Mouse (Mus musculus): ENCODE results near the gene Trpc4ap. TPM values are rescaled to one million over a fixed set of nuclear protein-coding genes. Genes with fewer than 3 reads are reported as not detected.
"Not testable (repeated sequence)": the region's sequence is repeated elsewhere in the genome, so short reads cannot be mapped to it uniquely, and the experiment has no call there.

Gene Trpc4ap
- polyA plus RNA-seq, 1 experiment from 2014 or later = 138 TPM

DNA sequence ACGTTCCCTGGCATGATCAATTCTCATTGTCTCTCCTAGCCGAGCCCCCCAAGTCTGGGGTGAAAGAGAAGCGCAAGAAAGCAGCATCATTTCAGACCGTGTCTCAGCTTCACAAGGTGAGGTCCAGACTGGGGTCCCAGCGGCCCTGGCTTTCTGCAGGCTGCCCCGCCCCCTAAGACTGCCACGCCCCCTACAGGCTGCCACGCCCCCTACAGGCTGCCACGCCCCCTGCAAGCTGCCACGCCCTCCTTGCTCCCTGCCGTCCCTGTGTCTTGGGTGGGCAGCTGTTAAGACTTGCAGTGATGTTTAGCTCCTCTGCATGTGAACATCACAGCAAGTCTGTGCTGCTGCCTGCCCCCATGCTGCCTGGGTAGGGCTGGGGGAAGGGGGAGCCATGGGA, 69.6 kb downstream of the Trpc4ap start:
- Histone ChIP-seq H3K9me3 (ENCODE audit: control insufficient read depth, low read length) (no peaks in the 10 kb centered on the region), H3K4me3 (ENCODE audit: low read depth, low read length) (no peak overlapping the region), H3K36me3 (ENCODE audit: control insufficient read depth, insufficient read depth, low read length) (no peaks in the 10 kb centered on the region), H3K27me3 (ENCODE audit: control insufficient read depth, insufficient read depth, low read length) (peaks cover 5% of the 10 kb centered on the region), H3K4me1 (ENCODE audit: control insufficient read depth, insufficient read depth, low read length) (no peaks in the 10 kb centered on the region), H3K9ac (ENCODE audit: low read length) (no peak overlapping the region), H3K4me2 (no peak overlapping the region), H3K27ac (ENCODE audit: low read depth, low read length) (no peak overlapping the region)
- ATAC-seq (ENCODE audit: low FRiP score) (no peak), DNase-seq (ENCODE audit: low spot score, missing footprints) (no peak)
- 29% methylated on average over 11 of the region's 11 CpGs for WGBS

DNA sequence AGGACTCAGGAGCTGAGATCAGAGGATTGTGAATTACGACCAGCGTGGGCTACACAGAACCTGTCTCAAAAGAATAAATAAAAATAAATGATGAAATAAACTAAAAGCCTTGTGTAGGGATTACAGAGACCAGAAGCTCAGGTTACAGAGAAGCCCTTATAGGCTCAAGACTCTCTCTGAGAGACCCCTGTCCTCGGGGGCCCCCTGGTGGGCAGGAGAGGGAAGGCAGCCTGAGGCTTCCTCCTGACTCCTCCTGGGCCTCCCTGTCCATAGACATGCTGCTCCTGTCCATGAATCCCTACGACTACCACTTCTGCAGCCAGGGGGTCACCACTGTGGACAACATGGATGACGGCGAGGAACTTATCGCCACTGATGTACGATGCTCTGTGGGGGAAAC, 72.4 kb downstream of the Trpc4ap start:
- H3K36me3 ChIP-seq (ENCODE audit: control insufficient read depth, insufficient read depth, low read length) = no peaks in the 10 kb centered on the region
- no peak overlapping the region for H3K4me2 ChIP-seq
- H3K27ac ChIP-seq (ENCODE audit: low read depth, low read length) = no peak overlapping the region
- H3K9me3 ChIP-seq (ENCODE audit: control insufficient read depth, low read length) = no peaks in the 10 kb centered on the region
- H3K4me1 ChIP-seq (ENCODE audit: control insufficient read depth, insufficient read depth, low read length) = no peaks in the 10 kb centered on the region
- 18% methylated on average over 8 of the region's 8 CpGs for WGBS
- H3K27me3 ChIP-seq (ENCODE audit: control insufficient read depth, insufficient read depth, low read length) = no peaks in the 10 kb centered on the region
- no peak overlapping the region for H3K9ac ChIP-seq (ENCODE audit: low read length)
- peak; percentile 99 for DNase-seq (ENCODE audit: low spot score, missing footprints)
- peak; percentile 80 for ATAC-seq (ENCODE audit: low FRiP score)
- H3K4me3 ChIP-seq (ENCODE audit: low read depth, low read length) = no peak overlapping the region

- 63% methylated on average over 6 of the region's 6 CpGs for WGBS
- Histone ChIP-seq H3K4me1 (ENCODE audit: control insufficient read depth, insufficient read depth, low read length) (no peaks in the 10 kb centered on the region), H3K36me3 (ENCODE audit: control insufficient read depth, insufficient read depth, low read length) (no peaks in the 10 kb centered on the region), H3K4me2 (no peak overlapping the region), H3K27me3 (ENCODE audit: control insufficient read depth, insufficient read depth, low read length) (no peaks in the 10 kb centered on the region), H3K9ac (ENCODE audit: low read length) (no peak overlapping the region), H3K4me3 (ENCODE audit: low read depth, low read length) (no peak overlapping the region), H3K27ac (ENCODE audit: low read depth, low read length) (no peak overlapping the region), H3K9me3 (ENCODE audit: control insufficient read depth, low read length) (no peaks in the 10 kb centered on the region)
- no peak for ATAC-seq (ENCODE audit: low FRiP score)
- no peak for DNase-seq (ENCODE audit: low spot score, missing footprints)
These were observed 75.2 kb downstream of the Trpc4ap start for GRCm38 (mm10) chr2:155616971-155617370.

DNA sequence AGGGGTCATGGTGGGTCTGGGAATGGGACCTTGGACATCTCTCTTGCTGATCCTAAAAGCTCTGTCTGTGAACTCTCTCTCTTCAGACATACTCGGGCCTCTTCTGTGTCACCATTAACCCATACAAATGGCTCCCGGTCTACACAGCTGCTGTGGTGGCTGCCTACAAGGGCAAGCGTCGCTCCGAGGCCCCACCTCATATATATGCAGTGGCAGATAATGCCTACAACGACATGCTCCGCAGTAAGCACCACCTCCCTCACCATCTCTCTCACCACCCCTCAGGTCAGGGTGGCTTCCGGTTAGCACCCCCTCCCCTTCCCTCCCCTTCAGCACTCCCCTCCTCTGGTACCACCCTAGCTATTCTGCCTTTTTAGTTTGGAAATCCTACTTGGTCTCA, 78.2 kb downstream of the Trpc4ap start:
- H3K36me3 ChIP-seq (ENCODE audit: control insufficient read depth, insufficient read depth, low read length) = no peaks in the 10 kb centered on the region
- H3K4me1 ChIP-seq (ENCODE audit: control insufficient read depth, insufficient read depth, low read length) = no peaks in the 10 kb centered on the region
- peak overlapping the region; percentile 44; the same call in 1 of the 2 replicates for H3K4me2 ChIP-seq
- DNase-seq (ENCODE audit: low spot score, missing footprints) = no peak
- H3K9me3 ChIP-seq (ENCODE audit: control insufficient read depth, low read length) = no peaks in the 10 kb centered on the region
- 76% methylated on average over 8 of the region's 8 CpGs for WGBS
- no peak overlapping the region for H3K27ac ChIP-seq (ENCODE audit: low read depth, low read length)
- H3K27me3 ChIP-seq (ENCODE audit: control insufficient read depth, insufficient read depth, low read length) = no peaks in the 10 kb centered on the region
- H3K4me3 ChIP-seq (ENCODE audit: low read depth, low read length) = 0 out of 2 replicates have a peak overlapping the region, but pooled peaks have one; percentile 11
- no peak for ATAC-seq (ENCODE audit: low FRiP score)
- H3K9ac ChIP-seq (ENCODE audit: low read length) = no peak overlapping the region

- Histone ChIP-seq H3K27me3 (ENCODE audit: control insufficient read depth, insufficient read depth, low read length) (no peaks in the 10 kb centered on the region), H3K9me3 (ENCODE audit: control insufficient read depth, low read length) (no peaks in the 10 kb centered on the region), H3K27ac (ENCODE audit: low read depth, low read length) (no peak overlapping the region), H3K4me3 (ENCODE audit: low read depth, low read length) (peak overlapping the region; percentile 11; the same call in 1 of the 2 replicates), H3K4me2 (peak overlapping the region; percentile 44), H3K4me1 (ENCODE audit: control insufficient read depth, insufficient read depth, low read length) (no peaks in the 10 kb centered on the region), H3K36me3 (ENCODE audit: control insufficient read depth, insufficient read depth, low read length) (no peaks in the 10 kb centered on the region), H3K9ac (ENCODE audit: low read length) (no peak overlapping the region)
- DNase-seq (ENCODE audit: low spot score, missing footprints) (peak; percentile 94), ATAC-seq (ENCODE audit: low FRiP score) (peak; percentile 75)
- 3% methylated on average over 20 of the region's 20 CpGs for WGBS
These were observed 78.8 kb downstream of the Trpc4ap start for GRCm38 (mm10) chr2:155613326-155613755.

- DNase-seq (ENCODE audit: low spot score, missing footprints) = peak; percentile 26
- H3K9me3 ChIP-seq (ENCODE audit: control insufficient read depth, low read length) = no peaks in the 10 kb centered on the region
- WGBS = 89% methylated on average over 9 of the region's 9 CpGs
- no peak overlapping the region for H3K9ac ChIP-seq (ENCODE audit: low read length)
- H3K4me3 ChIP-seq (ENCODE audit: low read depth, low read length) = no peak overlapping the region
- no peaks in the 10 kb centered on the region for H3K4me1 ChIP-seq (ENCODE audit: control insufficient read depth, insufficient read depth, low read length)
- H3K27ac ChIP-seq (ENCODE audit: low read depth, low read length) = no peak overlapping the region
- no peaks in the 10 kb centered on the region for H3K36me3 ChIP-seq (ENCODE audit: control insufficient read depth, insufficient read depth, low read length)
- no peak for ATAC-seq (ENCODE audit: low FRiP score)
- H3K4me2 ChIP-seq = no peak overlapping the region
- no peaks in the 10 kb centered on the region for H3K27me3 ChIP-seq (ENCODE audit: control insufficient read depth, insufficient read depth, low read length)
These were observed 80.2 kb downstream of the Trpc4ap start for GRCm38 (mm10) chr2:155611834-155612550.

DNA sequence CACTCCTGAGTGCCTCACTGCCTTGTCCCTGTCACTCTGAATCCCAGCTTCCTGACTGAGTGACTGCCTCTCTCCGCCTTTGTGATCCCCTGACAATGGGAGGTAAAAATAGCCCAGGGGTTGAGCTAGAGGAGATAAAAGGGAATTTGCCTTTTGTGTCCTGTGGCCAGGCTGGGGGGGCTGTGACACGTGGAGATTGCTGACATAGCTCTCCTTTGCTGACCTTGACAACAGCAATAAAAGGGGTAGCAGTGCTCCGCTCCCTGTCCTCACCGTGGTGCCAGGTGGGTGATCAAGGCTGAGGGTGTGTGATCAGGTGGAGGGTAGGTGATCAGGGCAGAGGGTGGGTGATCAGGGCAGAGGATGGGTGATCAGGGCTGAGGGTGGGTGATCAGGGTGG, 81.2 kb downstream of the Trpc4ap start, which contains the start of gene Myh7b:
TSS of gene Myh7b (plus strand) at position 235 of the 400 bp plus-strand sequence.
- no peak within 1 kb of the TSS for H3K27ac ChIP-seq (ENCODE audit: low read depth, low read length)
- no peaks in the 10 kb centered on the region for H3K4me1 ChIP-seq (ENCODE audit: control insufficient read depth, insufficient read depth, low read length)
- H3K4me3 ChIP-seq (ENCODE audit: low read depth, low read length) = no peak within 1 kb of the TSS
- DNase-seq (ENCODE audit: low spot score, missing footprints) (peak; percentile 6), ATAC-seq (ENCODE audit: low FRiP score) (no peak)
- no peaks in the 10 kb centered on the region for H3K27me3 ChIP-seq (ENCODE audit: control insufficient read depth, insufficient read depth, low read length)
- no peaks in the 10 kb centered on the region for H3K9me3 ChIP-seq (ENCODE audit: control insufficient read depth, low read length)
- H3K4me2 ChIP-seq = no peak within 1 kb of the TSS
- 47% methylated on average over 4 of the region's 4 CpGs for WGBS
- H3K36me3 ChIP-seq (ENCODE audit: control insufficient read depth, insufficient read depth, low read length) = no peaks in the 10 kb centered on the region
- H3K9ac ChIP-seq (ENCODE audit: low read length) = no peak within 1 kb of the TSS

GRCm38 (mm10) chr2:155606360-155606759, 85.8 kb downstream of the Trpc4ap start:
- WGBS = 92% methylated on average over 4 of the region's 4 CpGs
- no peak for ATAC-seq (ENCODE audit: low FRiP score)

DNA sequence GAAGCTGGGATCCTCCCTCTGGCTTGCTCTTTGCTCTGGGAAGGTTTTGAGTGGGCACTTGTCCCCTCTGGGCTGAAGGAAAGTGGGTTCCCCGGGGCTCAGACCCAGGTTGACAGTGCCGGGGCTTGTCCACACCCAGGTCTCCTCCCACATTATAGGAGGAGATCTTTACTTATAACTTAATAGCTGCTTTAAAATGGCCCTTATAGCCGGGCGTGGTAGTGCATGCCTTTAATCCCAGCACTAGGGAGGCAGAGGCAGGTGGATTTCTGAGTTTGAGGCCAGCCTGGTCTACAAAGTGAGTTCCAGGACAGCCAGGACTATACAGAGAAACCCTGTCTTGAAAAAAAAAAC, 87.0 kb downstream of the Trpc4ap start:
- 85% methylated on average over 4 of the region's 4 CpGs for WGBS
- ATAC-seq (ENCODE audit: low FRiP score) = not testable (repeated sequence)

More at GRCm38 (mm10) chr2:155606360-155606759, 85.8 kb downstream of the Trpc4ap start:
- H3K9me3 ChIP-seq (ENCODE audit: control insufficient read depth, low read length) = no peaks in the 10 kb centered on the region
- H3K4me2 ChIP-seq = no peak overlapping the region
- no peaks in the 10 kb centered on the region for H3K4me1 ChIP-seq (ENCODE audit: control insufficient read depth, insufficient read depth, low read length)
- no peak overlapping the region for H3K4me3 ChIP-seq (ENCODE audit: low read depth, low read length)
- DNase-seq (ENCODE audit: low spot score, missing footprints) = peak; percentile 53
- no peaks in the 10 kb centered on the region for H3K27me3 ChIP-seq (ENCODE audit: control insufficient read depth, insufficient read depth, low read length)
- H3K27ac ChIP-seq (ENCODE audit: low read depth, low read length) = no peak overlapping the region
- H3K9ac ChIP-seq (ENCODE audit: low read length) = no peak overlapping the region
- no peaks in the 10 kb centered on the region for H3K36me3 ChIP-seq (ENCODE audit: control insufficient read depth, insufficient read depth, low read length)

More for the DNA sequence above, 87.0 kb downstream of the Trpc4ap start:
- not testable (repeated sequence) for H3K4me3 ChIP-seq (ENCODE audit: low read depth, low read length); H3K9ac ChIP-seq (ENCODE audit: low read length); DNase-seq (ENCODE audit: low spot score, missing footprints); H3K9me3 ChIP-seq (ENCODE audit: control insufficient read depth, low read length); H3K4me1 ChIP-seq (ENCODE audit: control insufficient read depth, insufficient read depth, low read length); H3K36me3 ChIP-seq (ENCODE audit: control insufficient read depth, insufficient read depth, low read length); H3K4me2 ChIP-seq; H3K27ac ChIP-seq (ENCODE audit: low read depth, low read length); H3K27me3 ChIP-seq (ENCODE audit: control insufficient read depth, insufficient read depth, low read length)
